9 mouse cellular contexts compared by ENCODE assay signal in the genomic region with DNA sequence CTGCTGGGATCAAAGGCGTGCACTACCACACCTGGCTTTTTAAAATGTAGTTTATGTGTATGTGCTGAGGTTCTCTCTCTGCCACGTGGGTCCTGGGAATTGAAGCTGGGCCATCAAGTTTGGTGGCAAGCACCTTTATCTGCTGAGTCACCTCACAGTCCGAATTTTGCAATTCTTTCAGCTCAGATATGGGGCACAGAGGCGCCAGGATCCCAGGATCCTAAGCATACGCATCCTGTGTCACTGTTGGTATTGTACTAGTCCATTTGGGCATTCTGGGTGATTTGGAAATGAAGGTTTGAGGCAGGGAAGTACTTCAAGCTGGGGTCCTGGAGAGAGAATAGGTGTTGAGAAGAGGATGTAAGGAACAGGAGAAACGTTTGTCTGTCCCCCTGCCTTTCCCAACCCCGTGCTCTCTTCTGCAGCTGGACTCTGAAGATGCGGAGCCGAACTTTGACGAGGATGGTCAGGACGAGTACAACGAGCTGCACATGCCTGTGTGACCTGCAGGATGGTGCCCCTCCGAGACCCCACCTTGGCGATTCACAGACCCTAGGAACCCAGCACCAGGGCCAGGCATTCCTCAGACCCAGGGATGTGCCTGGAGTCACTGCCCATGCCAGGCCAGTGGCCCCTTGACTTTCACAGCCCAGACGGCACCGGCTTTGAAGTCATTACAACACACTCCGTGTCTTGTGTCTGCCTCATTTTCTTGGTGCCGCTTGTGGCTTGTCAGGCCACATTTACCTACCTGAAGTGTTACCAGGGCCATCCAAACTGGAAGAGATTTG. TPM values are rescaled to one million over a fixed set of nuclear protein-coding genes. Genes with fewer than 3 reads are reported as not detected.
DNase-seq lines count a peak whose midpoint lies in the region; ATAC-seq and TF ChIP-seq lines count a peak whose summit lies in the region.
"Had no signal": no experiment of that assay in that cellular context is flagged by ENCODE, and none has a peak within 500 bp of the region (broad histone marks: within the 10 kb centered on the region; RNA-seq: fewer than 3 reads in every experiment).

No protein-coding gene starts in this region.

- H3K4me2 ChIP-seq in hindbrain, embryonic 12.5 days (replicated peaks): no peak overlapping the region
- H3K4me2 ChIP-seq in hindbrain, embryonic 14.5 days (replicated peaks): no peak overlapping the region
- H3K4me2 ChIP-seq in limb, embryonic 14.5 days (replicated peaks; ENCODE audit: low read depth, low read length, severe bottlenecking): no peak overlapping the region

- H3K9me3 ChIP-seq in hindbrain, embryonic 12.5 days (replicated peaks): 0 out of 2 replicates have a peak, but pooled peaks cover 4% of the 10 kb centered on the region
- peaks cover 4% of the 10 kb centered on the region; the same call in 1 of the 2 replicates for H3K9me3 ChIP-seq in hindbrain, embryonic 14.5 days (ENCODE audit: control insufficient read depth, low read length)
- H3K9me3 ChIP-seq in limb, embryonic 14.5 days (ENCODE audit: control insufficient read depth, low read length): no peaks in the 10 kb centered on the region

- H3K4me3 ChIP-seq in hindbrain, embryonic 12.5 days: no peak overlapping the region
- no peak overlapping the region for H3K4me3 ChIP-seq in hindbrain, embryonic 14.5 days (replicated peaks; ENCODE audit: low read length)
- H3K4me3 ChIP-seq in cortical plate, adult 2 months (ENCODE audit: insufficient read depth, low read length): no peak overlapping the region
- H3K4me3 ChIP-seq in limb, embryonic 14.5 days (replicated peaks; ENCODE audit: low read length): no peak overlapping the region

- H3K4me1 ChIP-seq in hindbrain, embryonic 12.5 days: peaks cover 13% of the 10 kb centered on the region
- H3K4me1 ChIP-seq in hindbrain, embryonic 14.5 days (replicated peaks; ENCODE audit: control insufficient read depth, insufficient read depth, low read length): 0 out of 2 replicates have a peak, but pooled peaks cover 4% of the 10 kb centered on the region
- peaks cover 6% of the 10 kb centered on the region; the same call in 1 of the 2 replicates for H3K4me1 ChIP-seq in cortical plate, adult 2 months (ENCODE audit: control insufficient read depth, insufficient read depth, low read length)
- H3K4me1 ChIP-seq in limb, embryonic 14.5 days (ENCODE audit: control insufficient read depth, insufficient read depth, low read length): peaks cover 10% of the 10 kb centered on the region

- ATAC-seq in hindbrain, embryonic 12.5 days (ENCODE audit: low FRiP score): no peak
- ATAC-seq in hindbrain, embryonic 14.5 days (ENCODE audit: low FRiP score): no peak
- no peak for ATAC-seq in limb, embryonic 14.5 days (ENCODE audit: low FRiP score, low read depth)

- TF ChIP-seq CTCF in cortical plate, adult 2 months (IDR thresholded peaks at IDR 0.05; ENCODE audit: extremely low read depth, insufficient read depth, low read length): no peak

- H3K36me3 ChIP-seq in hindbrain, embryonic 12.5 days: peaks cover 33% of the 10 kb centered on the region
- H3K36me3 ChIP-seq in hindbrain, embryonic 14.5 days (replicated peaks; ENCODE audit: control insufficient read depth, insufficient read depth): peaks cover 51% of the 10 kb centered on the region
- H3K36me3 ChIP-seq in limb, embryonic 14.5 days (ENCODE audit: control insufficient read depth, insufficient read depth, low read length): peaks cover 43% of the 10 kb centered on the region

- no peak for TF ChIP-seq POLR2A in cortical plate, adult 2 months (IDR thresholded peaks at IDR 0.05; ENCODE audit: extremely low read depth, insufficient read depth, low read length)
- no peak for TF ChIP-seq POLR2A in limb, embryonic 14.5 days (IDR thresholded peaks at IDR 0.05; ENCODE audit: borderline replicate concordance, extremely low read depth, insufficient read depth, insufficient read length)

- H3K27ac ChIP-seq in hindbrain, embryonic 12.5 days: peak overlapping the region; percentile 35; the same call in 1 of the 2 replicates
- H3K27ac ChIP-seq in hindbrain, embryonic 14.5 days: no peak overlapping the region
- peak overlapping the region; percentile 40; the same call in 1 of the 2 replicates for H3K27ac ChIP-seq in cortical plate, adult 2 months (ENCODE audit: insufficient read depth, low read length)
- peak overlapping the region; percentile 82 for H3K27ac ChIP-seq in limb, embryonic 14.5 days (replicated peaks; ENCODE audit: low read depth, low read length)
- H3K27ac ChIP-seq: liver, embryonic 14.5 days had no signal

- peak; percentile 68 for DNase-seq in adrenal gland, adult 2 months
- no peak for DNase-seq in adrenal gland, postnatal 25 days
- no peak for DNase-seq in hindbrain, embryonic 14.5 days (ENCODE audit: low spot score)
- DNase-seq in limb, embryonic 14.5 days (ENCODE audit: low spot score): no peak
- no peak for DNase-seq in Muller cell, postnatal 12 days (ENCODE audit: inconsistent ontology term)
- DNase-seq in c-Kit-positive CD71-positive TER-119-positive erythroid progenitor cells, embryonic 14.5 days (ENCODE audit: low spot score): no peak

- no peak overlapping the region; the same call in 1 of the 2 replicates for H3K9ac ChIP-seq in hindbrain, embryonic 12.5 days
- H3K9ac ChIP-seq in hindbrain, embryonic 14.5 days: no peak overlapping the region
- no peak overlapping the region for H3K9ac ChIP-seq in limb, embryonic 14.5 days (ENCODE audit: low read depth, low read length, severe bottlenecking)
- H3K9ac ChIP-seq: liver, embryonic 14.5 days had no signal

- H3K27me3 ChIP-seq in hindbrain, embryonic 12.5 days: no peaks in the 10 kb centered on the region
- H3K27me3 ChIP-seq in hindbrain, embryonic 14.5 days (ENCODE audit: control insufficient read depth, insufficient read depth, low read length): no peaks in the 10 kb centered on the region
- no peaks in the 10 kb centered on the region for H3K27me3 ChIP-seq in limb, embryonic 14.5 days (ENCODE audit: control insufficient read depth, insufficient read depth, low read length)

- 90% methylated on average over 18 of the region's 18 CpGs for WGBS in hindbrain, embryonic 12.5 days
- 88% methylated on average over 18 of the region's 18 CpGs for WGBS in hindbrain, embryonic 14.5 days
- WGBS in limb, embryonic 14.5 days: 78% methylated on average over 18 of the region's 18 CpGs

RNA-seq across cellular contexts. Expression of gene Slc4a3, which starts 12.5 kb away (rescaled TPM):
- total RNA-seq in adrenal gland, adult 2 months (2021): 100 to 1,000 TPM in 1 of 2 experiments, 10 to 100 TPM in 1; 90.4 to 111 TPM
- 340 and 381 TPM in 2 replicates for polyA plus RNA-seq in adrenal gland, adult 2 months (2012; rRNA removed)
- total RNA-seq in adrenal gland, postnatal 25 days (2021): 139 and 184 TPM in 2 replicates
- polyA plus RNA-seq in hindbrain, embryonic 12.5 days (2016; fragmentation: Nextera tagmentation; extraction: Ambion mirVana): 36.9 and 38.6 TPM in 2 replicates
- 43.0 and 50.1 TPM in 2 replicates for polyA plus RNA-seq in hindbrain, embryonic 14.5 days (2014; fragmentation: Nextera tagmentation; extraction: Ambion mirVana)
- polyA plus RNA-seq in cortical plate, adult 2 months (2012; rRNA removed): 121 and 131 TPM in 2 replicates
- 101 and 137 TPM in 2 replicates for polyA plus RNA-seq in limb, embryonic 14.5 days (2012; rRNA removed)
- 21.5 and 28.7 TPM in 2 replicates for polyA plus RNA-seq in limb, embryonic 14.5 days (2014; fragmentation: Nextera tagmentation; extraction: Ambion mirVana)

RNA-seq across cellular contexts. Expression of gene Stk11ip, which starts 37.3 kb away (rescaled TPM):
- 10 to 100 TPM; 16.6 to 19.3 TPM for total RNA-seq in adrenal gland, adult 2 months (2021)
- 59.5 and 66.7 TPM in 2 replicates for polyA plus RNA-seq in adrenal gland, adult 2 months (2012; rRNA removed)
- total RNA-seq in adrenal gland, postnatal 25 days (2021): 19.2 and 35.4 TPM in 2 replicates
- polyA plus RNA-seq in hindbrain, embryonic 12.5 days (2016; fragmentation: Nextera tagmentation; extraction: Ambion mirVana): 25.7 and 29.3 TPM in 2 replicates
- polyA plus RNA-seq in hindbrain, embryonic 14.5 days (2014; fragmentation: Nextera tagmentation; extraction: Ambion mirVana): 14.0 and 17.9 TPM in 2 replicates
- 36.2 and 37.8 TPM in 2 replicates for polyA plus RNA-seq in cortical plate, adult 2 months (2012; rRNA removed)
- 37.2 and 53.6 TPM in 2 replicates for polyA plus RNA-seq in limb, embryonic 14.5 days (2012; rRNA removed)
- 15.4 and 19.0 TPM in 2 replicates for polyA plus RNA-seq in limb, embryonic 14.5 days (2014; fragmentation: Nextera tagmentation; extraction: Ambion mirVana)

RNA-seq across cellular contexts. Expression of gene Inha, which starts 51.7 kb away (rescaled TPM):
- total RNA-seq in adrenal gland, adult 2 months (2021): 10 to 100 TPM; 15.0 to 38.5 TPM
- 193 and 227 TPM in 2 replicates for polyA plus RNA-seq in adrenal gland, adult 2 months (2012; rRNA removed)
- total RNA-seq in adrenal gland, postnatal 25 days (2021): 42.4 and 44.1 TPM in 2 replicates
- 8.6 and 9.2 TPM in 2 replicates for polyA plus RNA-seq in hindbrain, embryonic 12.5 days (2016; fragmentation: Nextera tagmentation; extraction: Ambion mirVana)
- 9.7 and 9.9 TPM in 2 replicates for polyA plus RNA-seq in hindbrain, embryonic 14.5 days (2014; fragmentation: Nextera tagmentation; extraction: Ambion mirVana)
- 88.7 and 90.3 TPM in 2 replicates for polyA plus RNA-seq in cortical plate, adult 2 months (2012; rRNA removed)
- 64.2 and 89.2 TPM in 2 replicates for polyA plus RNA-seq in limb, embryonic 14.5 days (2012; rRNA removed)
- 10.0 and 10.5 TPM in 2 replicates for polyA plus RNA-seq in limb, embryonic 14.5 days (2014; fragmentation: Nextera tagmentation; extraction: Ambion mirVana)

RNA-seq across cellular contexts. Expression of gene Obsl1, which starts 52.3 kb away (rescaled TPM):
- total RNA-seq in adrenal gland, adult 2 months (2021): 10 to 100 TPM; 35.9 to 56.6 TPM
- polyA plus RNA-seq in adrenal gland, adult 2 months (2012; rRNA removed): 81.5 and 101 TPM in 2 replicates
- total RNA-seq in adrenal gland, postnatal 25 days (2021): 83.1 and 107 TPM in 2 replicates
- 63.4 and 66.4 TPM in 2 replicates for polyA plus RNA-seq in hindbrain, embryonic 12.5 days (2016; fragmentation: Nextera tagmentation; extraction: Ambion mirVana)
- polyA plus RNA-seq in hindbrain, embryonic 14.5 days (2014; fragmentation: Nextera tagmentation; extraction: Ambion mirVana): 22.6 and 25.9 TPM in 2 replicates
- 32.9 and 34.5 TPM in 2 replicates for polyA plus RNA-seq in cortical plate, adult 2 months (2012; rRNA removed)
- polyA plus RNA-seq in limb, embryonic 14.5 days (2012; rRNA removed): 315 and 381 TPM in 2 replicates
- polyA plus RNA-seq in limb, embryonic 14.5 days (2014; fragmentation: Nextera tagmentation; extraction: Ambion mirVana): 108 and 120 TPM in 2 replicates
